Mouse (Mus musculus) CH12.LX (cell line): ENCODE data around the gene Rnf115.

ENCODE experiments used
- CTCF ChIP-seq, 2 experiments: IDR thresholded peaks in 1 of 2; conservative IDR thresholded peaks in 1 of 2; 2 replicates each; pipeline ENCODE4 v1.5.1; 2011 to 2012; ENCODE audit warnings: low read depth in 2 of 2, low read length in 2 of 2, improper control_type of control experiment in 1 of 2, inconsistent platforms in 1 of 2, mild to moderate bottlenecking in 1 of 2, moderate library complexity in 1 of 2
- GABPA ChIP-seq: IDR thresholded peaks from 2 replicates; pipeline ENCODE4 v1.6.1; 2012; ENCODE audit warnings: low read depth, low read length, improper control_type of control experiment, inconsistent platforms; ENCODE audit not compliant: insufficient replicate concordance
- HCFC1 ChIP-seq: IDR thresholded peaks from 2 replicates; pipeline ENCODE4 v1.6.1; 2012; ENCODE audit warnings: low read depth, mild to moderate bottlenecking, inconsistent platforms, low read length, improper control_type of control experiment
- MAFK ChIP-seq: IDR thresholded peaks from 2 replicates; pipeline ENCODE4 v1.6.1; 2011; ENCODE audit warnings: low read length, improper control_type of control experiment; ENCODE audit not compliant: insufficient replicate concordance
- ZKSCAN1 ChIP-seq: IDR thresholded peaks from 2 replicates; pipeline ENCODE4 v1.6.1; 2012; ENCODE audit warnings: low read depth, inconsistent platforms, low read length, improper control_type of control experiment, borderline replicate concordance

- TF ChIP-seq CTCF (conservative IDR thresholded peaks at IDR 0.05 in 1 of 2, IDR thresholded peaks at IDR 0.05 in 1 of 2; ENCODE audit: low read depth in 2 of 2, low read length in 2 of 2) (no peak), MAFK (no peak), GABPA (no peak), ZKSCAN1 (no peak), HCFC1 (no peak)
These were observed 54.8 kb downstream of the Rnf115 start for GRCm38 (mm10) chr3:96782236-96782635.
